Mouse (Mus musculus) erythroblast, embryonic 14.5 days (primary cell): ENCODE data around the gene Gab3.

Experiments
- GATA1 ChIP-seq: IDR thresholded peaks from 2 replicates; pipeline ENCODE4 v1.6.1; 2012; ENCODE audit warnings: low read length, inconsistent platforms, mixed read lengths
- TAL1 ChIP-seq: IDR thresholded peaks from 3 replicates; pipeline ENCODE4 v1.6.1; 2012; ENCODE audit warnings: low read length, inconsistent platforms, mixed read lengths

GRCm38 (mm10) chrX:75084774-75085508 is at the start of gene Gab3:
- TF ChIP-seq GATA1 (no peak), TAL1 (no peak)
